Mouse (Mus musculus) hindbrain, embryonic 16.5 days (tissue): ENCODE results near the gene Tagln2. TPM values are rescaled to one million over a fixed set of nuclear protein-coding genes. Genes with fewer than 3 reads are reported as not detected.
A peak's percentile ranks its signal among the peaks of the same experiment; 100 is the strongest.

ENCODE experiments used
- ATAC-seq: fragments of 200-750 bp; cut with Nextera tagmentation; 2 replicates; pipeline ENCODE4 v1.8.0; 2017; ENCODE audit warnings: moderate TSS enrichment, moderate library complexity
- H3K27ac ChIP-seq: fragments of 300-500 bp; sonication (generic); 2 replicates; pipeline ENCODE4 v1.5.1; 2014; ENCODE audit warnings: low read depth, mild to moderate bottlenecking, control low read depth, low read length, moderate library complexity
- H3K27me3 ChIP-seq: fragments of 300-500 bp; sonication (generic); replicated peaks from 2 replicates; pipeline ENCODE4 v1.6.1; 2014; ENCODE audit warnings: low read length; ENCODE audit not compliant: control insufficient read depth, insufficient read depth
- H3K36me3 ChIP-seq: fragments of 300-500 bp; sonication (generic); 2 replicates; pipeline ENCODE4 v1.6.1; 2014; ENCODE audit warnings: mild to moderate bottlenecking, low read length, moderate library complexity, mixed read lengths; ENCODE audit not compliant: control insufficient read depth, insufficient read depth
- H3K4me1 ChIP-seq: fragments of 300-500 bp; sonication (generic); 2 replicates; pipeline ENCODE4 v1.6.1; 2014; ENCODE audit warnings: low read depth, low read length; ENCODE audit not compliant: control insufficient read depth, insufficient read depth
- H3K4me2 ChIP-seq: fragments of 300-500 bp; sonication (generic); 2 replicates; pipeline ENCODE4 v1.6.1; 2014; ENCODE audit warnings: mild to moderate bottlenecking, low read length, control low read depth, moderate library complexity
- H3K4me3 ChIP-seq: fragments of 300-500 bp; sonication (generic); 2 replicates; pipeline ENCODE4 v1.5.1; 2014; ENCODE audit warnings: mild to moderate bottlenecking, low read length, control low read depth, moderate library complexity
- H3K9ac ChIP-seq: fragments of 300-500 bp; sonication (generic); 2 replicates; pipeline ENCODE4 v1.6.1; 2014; ENCODE audit warnings: low read depth, mild to moderate bottlenecking, control low read depth, low read length, moderate library complexity
- H3K9me3 ChIP-seq: fragments of 300-500 bp; sonication (generic); 2 replicates; pipeline ENCODE4 v1.6.1; 2014; ENCODE audit warnings: mild to moderate bottlenecking, low read length, moderate library complexity; ENCODE audit not compliant: control insufficient read depth
- WGBS: fragments of 180-500 bp; shearing (Covaris S2); extraction: QIAGEN DNeasy Blood & Tissue Kit; methylation state at CpG from one replicate; pipeline ENCODE4 v1.1.7; 2014; 5-methylcytosine and 5-hydroxymethylcytosine counted together
- polyA plus RNA-seq: library from polyadenylated mRNA; unstranded; fragments of >200 nt; fragmentation: Nextera tagmentation; extraction: Ambion mirVana; gene quantifications from 2 replicates; pipeline ENCODE4 v1.2.1, GENCODE M21; 2015

Gene Tagln2
- polyA plus RNA-seq, 1 experiment from 2014 or later, result 71.7 TPM

DNA sequence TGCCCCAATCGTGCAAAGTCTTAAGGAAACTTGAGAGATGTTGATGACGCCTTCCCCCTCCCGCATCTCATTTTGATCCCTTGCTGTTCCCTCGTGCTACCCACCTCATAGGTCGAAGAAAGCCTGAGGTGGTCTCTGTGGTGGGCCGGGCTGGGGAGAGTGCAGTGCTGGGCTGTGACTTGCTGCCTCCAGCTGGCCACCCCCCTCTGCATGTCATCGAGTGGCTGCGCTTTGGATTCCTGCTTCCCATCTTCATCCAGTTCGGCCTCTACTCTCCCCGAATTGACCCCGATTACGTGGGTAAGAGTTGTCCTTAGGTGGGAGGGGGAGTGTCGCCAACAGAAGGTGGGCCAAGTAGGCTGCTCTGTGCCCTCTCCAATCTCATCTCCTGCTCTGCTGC, 15.2 kb upstream of the Tagln2 start:
- Histone ChIP-seq H3K9me3 (no peaks in the 10 kb centered on the region), H3K36me3 (no peaks in the 10 kb centered on the region), H3K9ac (peak overlapping the region; percentile 49), H3K4me1 (peaks cover 46% of the 10 kb centered on the region), H3K4me2 (peak overlapping the region; percentile 90), H3K4me3 (peak overlapping the region; percentile 69), H3K27ac (no peak overlapping the region), H3K27me3 (peaks cover 3% of the 10 kb centered on the region; the same call in 1 of the 2 replicates)
- 47% methylated on average over 13 of the region's 13 CpGs for WGBS
- ATAC-seq, result no peak

DNA sequence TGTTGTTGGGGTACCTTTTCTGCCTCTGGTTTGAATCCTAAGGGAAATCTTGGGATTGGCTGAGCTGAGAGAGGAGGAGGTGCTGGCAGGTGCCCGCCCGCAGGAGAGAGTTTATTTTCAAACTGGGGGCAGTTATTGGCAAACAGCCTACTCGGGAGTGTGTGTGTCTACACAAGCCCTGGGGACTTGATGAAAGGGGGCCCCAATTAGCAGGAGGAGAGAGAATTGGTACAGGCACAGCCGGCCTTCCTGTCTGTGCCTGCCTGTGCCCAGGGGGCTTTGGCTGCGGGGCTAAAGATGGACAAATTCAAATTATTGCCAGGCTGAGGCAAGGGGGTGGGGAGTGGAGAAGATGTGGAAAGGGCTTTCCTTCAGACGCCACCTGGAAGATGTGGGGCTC, 14.0 kb upstream of the Tagln2 start:
- peak overlapping the region; percentile 13 for H3K4me3 ChIP-seq
- H3K4me2 ChIP-seq, result peak overlapping the region; percentile 90
- peaks cover 51% of the 10 kb centered on the region for H3K4me1 ChIP-seq
- no peak overlapping the region for H3K27ac ChIP-seq
- H3K36me3 ChIP-seq, result no peaks in the 10 kb centered on the region
- no peak for ATAC-seq
- H3K9ac ChIP-seq, result 0 out of 2 replicates have a peak overlapping the region, but pooled peaks have one; percentile 24
- no peaks in the 10 kb centered on the region for H3K27me3 ChIP-seq
- H3K9me3 ChIP-seq, result no peaks in the 10 kb centered on the region
- 18% methylated on average over 6 of the region's 6 CpGs for WGBS

- Histone ChIP-seq H3K9ac (0 out of 2 replicates have a peak overlapping the region, but pooled peaks have one; percentile 24), H3K27ac (no peak overlapping the region), H3K4me2 (peak overlapping the region; percentile 90), H3K4me1 (peaks cover 51% of the 10 kb centered on the region), H3K36me3 (no peaks in the 10 kb centered on the region), H3K27me3 (no peaks in the 10 kb centered on the region), H3K9me3 (no peaks in the 10 kb centered on the region), H3K4me3 (peak overlapping the region; percentile 13)
- WGBS, result 14% methylated on average over 4 of the region's 4 CpGs
- no peak for ATAC-seq
These were observed 13.6 kb upstream of the Tagln2 start for GRCm38 (mm10) chr1:172486236-172486635.

DNA sequence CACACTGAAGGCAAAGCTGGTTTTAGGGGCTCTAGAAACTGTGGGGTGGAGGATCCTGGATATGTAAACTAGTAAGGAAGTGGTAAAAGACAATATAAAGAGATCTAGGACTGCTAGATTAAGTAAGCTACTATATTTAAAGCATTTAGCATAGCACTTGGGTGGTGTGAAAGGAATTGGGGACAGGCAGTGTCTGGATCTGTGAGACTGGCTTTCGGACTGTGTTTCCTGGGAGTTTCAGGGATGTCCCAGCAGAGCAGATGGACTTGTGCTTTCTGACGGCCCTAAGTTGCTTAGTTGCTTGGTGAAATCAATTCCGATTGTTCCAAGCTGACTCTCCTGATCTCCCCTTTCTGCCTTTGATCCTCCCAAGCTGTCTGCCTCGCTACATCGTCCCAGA, 13.2 kb upstream of the Tagln2 start:
- no peaks in the 10 kb centered on the region for H3K36me3 ChIP-seq
- H3K9ac ChIP-seq, result no peak overlapping the region
- H3K27me3 ChIP-seq, result no peaks in the 10 kb centered on the region
- H3K4me2 ChIP-seq, result peak overlapping the region; percentile 90
- H3K4me3 ChIP-seq, result peak overlapping the region; percentile 13
- H3K27ac ChIP-seq, result no peak overlapping the region
- 43% methylated on average over 5 of the region's 5 CpGs for WGBS
- peaks cover 51% of the 10 kb centered on the region for H3K4me1 ChIP-seq
- H3K9me3 ChIP-seq, result no peaks in the 10 kb centered on the region
- ATAC-seq, result no peak

- Histone ChIP-seq H3K4me3 (no peak overlapping the region), H3K9me3 (no peaks in the 10 kb centered on the region), H3K27me3 (no peaks in the 10 kb centered on the region), H3K27ac (no peak overlapping the region), H3K4me2 (no peak overlapping the region), H3K4me1 (peaks cover 50% of the 10 kb centered on the region), H3K9ac (no peak overlapping the region), H3K36me3 (0 out of 2 replicates have a peak, but pooled peaks cover 2% of the 10 kb centered on the region)
- 79% methylated on average over 4 of the region's 4 CpGs for WGBS
- ATAC-seq, result no peak
These were observed 12.0 kb upstream of the Tagln2 start for GRCm38 (mm10) chr1:172487859-172488258.

- Histone ChIP-seq H3K9ac (no peak overlapping the region), H3K36me3 (0 out of 2 replicates have a peak, but pooled peaks cover 3% of the 10 kb centered on the region)
These were observed 11.0 kb upstream of the Tagln2 start for GRCm38 (mm10) chr1:172488831-172489230.

GRCm38 (mm10) chr1:172489585-172490250, 10.1 kb upstream of the Tagln2 start:
- peak overlapping the region; percentile 56 for H3K4me2 ChIP-seq
- no peak overlapping the region for H3K27ac ChIP-seq
- WGBS, result 54% methylated on average over 12 of the region's 12 CpGs
- peak overlapping the region; percentile 25 for H3K4me3 ChIP-seq
- H3K4me1 ChIP-seq, result peaks cover 31% of the 10 kb centered on the region
- H3K27me3 ChIP-seq, result no peaks in the 10 kb centered on the region
- H3K36me3 ChIP-seq, result 0 out of 2 replicates have a peak, but pooled peaks cover 6% of the 10 kb centered on the region
- no peaks in the 10 kb centered on the region for H3K9me3 ChIP-seq
- H3K9ac ChIP-seq, result peak overlapping the region; percentile 31
- peak; percentile 29 for ATAC-seq

More at GRCm38 (mm10) chr1:172488831-172489230, 11.0 kb upstream of the Tagln2 start:
- Histone ChIP-seq H3K27ac (no peak overlapping the region), H3K4me2 (no peak overlapping the region), H3K4me3 (no peak overlapping the region), H3K27me3 (no peaks in the 10 kb centered on the region), H3K9me3 (no peaks in the 10 kb centered on the region), H3K4me1 (peaks cover 40% of the 10 kb centered on the region)
- ATAC-seq, result no peak
- WGBS, result 81% methylated on average over 7 of the region's 7 CpGs

- H3K4me1 ChIP-seq, result peaks cover 26% of the 10 kb centered on the region
- 0 out of 2 replicates have a peak, but pooled peaks cover 6% of the 10 kb centered on the region for H3K36me3 ChIP-seq
- peak overlapping the region; percentile 31 for H3K9ac ChIP-seq
- no peaks in the 10 kb centered on the region for H3K9me3 ChIP-seq
- H3K4me3 ChIP-seq, result peak overlapping the region; percentile 25
- peak; percentile 49 for ATAC-seq
- 9% methylated on average over 10 of the region's 10 CpGs for WGBS
- H3K4me2 ChIP-seq, result peak overlapping the region; percentile 56
- no peaks in the 10 kb centered on the region for H3K27me3 ChIP-seq
- H3K27ac ChIP-seq, result no peak overlapping the region
These were observed 9.6 kb upstream of the Tagln2 start for GRCm38 (mm10) chr1:172490261-172490661.

DNA sequence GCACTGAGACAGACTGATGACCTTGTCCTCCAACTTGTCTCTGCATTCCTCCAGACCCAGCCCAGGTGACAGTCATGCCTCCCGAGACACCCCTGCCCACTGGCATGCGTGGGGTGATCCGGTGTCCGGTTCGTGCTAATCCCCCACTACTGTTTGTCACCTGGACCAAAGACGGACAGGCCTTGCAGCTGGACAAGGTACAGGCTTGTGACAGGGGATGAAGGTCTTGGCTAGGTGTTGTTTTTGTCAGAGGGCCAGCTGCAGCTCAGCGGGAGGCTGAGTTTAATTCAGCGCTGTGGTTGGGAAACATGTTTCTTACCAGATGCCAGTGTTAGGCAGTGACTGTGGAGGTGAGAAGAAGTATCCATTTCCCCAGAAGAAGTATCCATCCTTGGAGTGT, 7.8 kb upstream of the Tagln2 start:
- 90% methylated on average over 8 of the region's 8 CpGs for WGBS
- Histone ChIP-seq H3K4me2 (no peak overlapping the region), H3K27me3 (no peaks in the 10 kb centered on the region; the same call in 1 of the 2 replicates), H3K36me3 (peaks cover 14% of the 10 kb centered on the region), H3K4me1 (peaks cover 8% of the 10 kb centered on the region), H3K4me3 (no peak overlapping the region), H3K27ac (no peak overlapping the region), H3K9ac (no peak overlapping the region), H3K9me3 (no peaks in the 10 kb centered on the region)
- ATAC-seq, result no peak
